Mouse (Mus musculus) large intestine, adult 2 months (tissue): Measurements from ENCODE around the gene Hmga2. TPM values are rescaled to one million over a fixed set of nuclear protein-coding genes. Genes with fewer than 3 reads are reported as not detected.
"Not testable (repeated sequence)": the region's sequence is repeated elsewhere in the genome, so short reads cannot be mapped to it uniquely, and the experiment has no call there.

Source experiments
- DNase-seq: peaks from one replicate; pipeline ENCODE4 v3.0.0-alpha.2; 2012; ENCODE audit warnings: low read depth, low spot score
- WGBS: fragments of 180-500 bp; shearing (Covaris S2); methylation state at CpG from one replicate; pipeline ENCODE4 v1.1.7; 2018; 5-methylcytosine and 5-hydroxymethylcytosine counted together
- polyA plus RNA-seq: library from polyadenylated mRNA; depleted of rRNA; stranded (reverse); fragments of >200 nt; gene quantifications from 2 replicates; pipeline ENCODE4 v1.2.3, GENCODE M21; 2012; rRNA removed

Hmga2 gene
- polyA plus RNA-seq, 1 experiment: 1.1 TPM

DNA sequence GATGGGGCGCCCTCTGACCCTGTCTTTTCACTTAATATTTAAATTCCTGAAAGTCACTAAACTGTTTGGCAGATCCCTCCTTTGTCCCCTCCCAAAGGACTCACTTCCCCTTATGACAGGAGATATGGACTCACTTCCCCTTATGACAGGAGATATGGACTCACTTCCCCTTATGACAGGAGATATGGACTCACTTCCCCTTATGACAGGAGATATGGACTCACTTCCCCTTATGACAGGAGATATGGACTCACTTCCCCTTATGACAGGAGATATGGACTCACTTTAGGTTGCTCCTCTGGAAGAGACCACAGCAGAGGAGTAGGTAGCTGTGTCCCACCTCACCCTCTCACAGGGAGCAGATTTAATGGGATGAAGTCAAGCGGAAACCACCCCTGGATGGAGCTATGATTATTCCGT lies 110.1 kb downstream of the Hmga2 start:
- not testable (repeated sequence) for DNase-seq
- 91% methylated on average over 3 of the region's 3 CpGs for WGBS

DNA sequence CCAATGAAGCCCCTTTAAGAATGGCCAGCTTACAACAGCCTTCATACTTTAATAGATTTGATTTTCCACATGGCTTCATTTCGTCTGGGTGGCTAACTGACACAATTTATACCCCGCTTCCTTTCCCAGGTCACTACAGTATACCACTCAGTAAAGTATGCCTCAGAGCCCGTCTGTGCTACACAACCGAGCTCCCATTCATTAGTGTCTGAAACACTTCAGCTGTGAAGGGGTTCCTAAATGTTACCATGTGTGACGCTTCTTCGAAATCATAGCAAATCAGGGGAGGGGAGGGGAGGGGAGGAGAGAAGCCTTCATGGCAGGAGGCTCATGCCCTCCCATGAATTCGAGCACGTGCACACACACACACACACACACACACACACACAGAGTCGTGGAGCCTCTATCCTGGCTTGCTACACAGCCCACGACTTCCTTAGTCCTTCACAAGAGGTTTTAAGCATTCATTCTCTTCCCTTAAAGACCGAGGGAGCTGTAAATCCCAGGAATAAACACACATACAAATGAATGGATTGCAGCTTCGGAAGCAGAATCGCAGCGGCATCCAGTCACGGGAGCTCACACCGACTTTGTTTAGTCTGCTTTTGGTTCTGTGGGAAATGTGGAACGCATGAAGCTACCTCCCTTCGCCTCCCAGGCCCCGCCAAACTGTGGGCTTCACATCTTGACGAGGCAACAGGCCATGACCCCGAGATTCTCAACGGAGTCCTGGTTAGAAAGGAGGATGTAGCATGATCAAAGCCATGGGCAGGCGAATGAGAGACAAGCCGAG lies 110.7 kb downstream of the Hmga2 start:
- WGBS: 63% methylated on average over 24 of the region's 24 CpGs
- no peak for DNase-seq

DNA sequence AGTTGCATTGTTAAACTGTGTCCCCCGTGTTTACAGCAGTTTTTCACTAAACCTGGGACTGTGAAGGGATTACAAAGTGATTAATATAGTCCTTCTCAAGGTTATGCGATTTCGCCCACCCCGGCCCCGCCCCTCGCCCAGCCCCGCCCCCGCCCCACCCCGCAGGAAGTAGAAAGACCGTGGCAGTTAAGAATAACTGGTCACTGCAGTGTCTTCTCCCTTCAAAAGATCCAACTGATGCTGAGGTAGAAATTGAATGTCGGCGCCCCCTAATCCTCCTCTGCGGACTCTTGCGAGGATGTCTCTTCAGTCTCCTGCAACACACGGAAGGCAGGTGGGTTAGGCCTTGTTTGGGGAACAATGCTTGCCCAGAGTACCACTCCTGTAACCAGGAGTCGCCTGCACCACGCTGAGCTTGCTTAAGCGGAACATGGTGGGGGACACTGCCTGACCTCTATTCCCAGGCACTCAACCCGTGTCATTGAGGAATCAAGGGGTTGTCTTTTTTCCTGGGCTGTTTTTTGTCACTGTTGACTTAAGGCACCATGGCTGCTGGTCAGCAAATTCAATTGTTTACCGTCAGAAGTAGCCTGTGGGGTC lies 112.2 kb downstream of the Hmga2 start:
- WGBS: 63% methylated on average over 20 of the region's 20 CpGs
- DNase-seq: no peak

DNA sequence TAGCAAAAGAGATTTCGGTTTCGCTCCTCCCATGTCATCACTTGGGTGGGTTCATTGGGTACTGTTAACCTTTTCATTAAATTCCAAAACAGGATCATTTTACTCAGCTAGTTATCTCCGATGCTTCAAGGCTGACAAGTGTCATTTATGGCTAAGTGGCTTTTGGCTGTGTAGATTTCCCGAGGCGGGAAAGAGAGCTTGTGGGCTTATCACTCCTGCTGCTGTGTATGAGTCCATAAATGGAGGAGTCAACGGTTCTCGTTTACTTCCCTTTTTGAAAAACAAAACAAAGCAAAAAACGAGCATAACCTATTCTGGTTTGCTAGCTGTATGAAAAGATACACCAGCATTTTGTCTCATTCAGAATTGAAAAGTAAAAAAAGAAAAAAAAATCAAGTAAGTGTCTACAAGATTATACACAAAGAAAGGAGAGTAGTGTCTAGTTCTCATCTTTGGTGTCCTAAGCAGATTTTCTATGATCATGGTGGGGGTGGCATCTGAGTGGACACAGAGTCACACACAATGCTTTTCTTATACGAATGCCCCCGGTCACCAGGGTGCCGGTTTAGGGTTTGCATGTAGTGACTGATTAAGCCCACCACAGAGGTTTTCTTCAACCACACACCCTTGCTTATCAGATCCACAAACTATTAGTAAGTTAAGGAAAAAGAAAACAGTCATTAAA lies 112.8 kb downstream of the Hmga2 start:
- DNase-seq: not testable (repeated sequence)
- WGBS: 87% methylated on average over 11 of the region's 11 CpGs

DNA sequence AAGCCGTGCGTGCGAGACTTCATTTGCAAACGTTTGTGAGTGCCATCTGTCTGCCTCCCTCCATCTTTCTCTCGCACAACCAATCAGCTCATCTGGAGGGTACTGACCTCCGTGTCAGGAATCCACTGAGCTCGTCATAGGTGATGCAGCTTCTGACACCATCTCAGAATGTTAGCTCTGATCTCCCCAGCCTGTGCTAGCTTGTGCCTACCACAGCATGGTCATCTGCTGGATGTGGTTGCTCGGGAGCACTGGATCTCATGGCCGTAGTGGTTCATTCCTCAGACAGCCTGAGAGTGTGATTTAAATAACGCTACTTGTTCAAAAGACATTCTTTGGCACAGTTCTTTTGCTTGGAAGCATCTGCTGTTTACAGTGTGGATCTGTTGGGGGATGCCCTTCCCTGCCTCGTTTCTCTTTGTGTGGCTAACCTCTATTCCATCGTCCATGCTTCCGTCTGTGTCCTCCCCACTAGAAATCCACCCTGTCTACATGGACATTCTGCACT lies 121.7 kb downstream of the Hmga2 start:
- 62% methylated on average over 13 of the region's 13 CpGs for WGBS
- DNase-seq: no peak

DNA sequence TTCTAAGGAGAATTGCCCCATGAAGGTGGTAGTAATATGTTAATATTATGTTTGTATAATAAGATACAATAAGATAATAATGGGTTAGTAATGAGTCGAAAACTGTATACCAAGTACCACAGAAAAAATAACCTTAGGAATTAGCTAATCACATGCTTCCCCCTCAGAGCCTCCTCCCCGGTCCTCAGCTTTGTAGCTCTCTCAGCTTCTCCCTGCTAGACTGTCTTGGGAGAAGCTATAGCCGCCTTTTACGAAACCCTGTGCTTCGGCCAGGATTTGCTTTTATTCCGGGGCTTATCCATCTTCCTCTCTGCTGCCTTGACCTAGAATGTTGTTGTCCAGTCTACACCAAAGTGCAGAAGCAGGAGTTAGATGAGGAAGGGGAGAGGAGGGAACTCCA lies 130.9 kb downstream of the Hmga2 start:
- DNase-seq: no peak
- 91% methylated on average over 6 of the region's 6 CpGs for WGBS

DNA sequence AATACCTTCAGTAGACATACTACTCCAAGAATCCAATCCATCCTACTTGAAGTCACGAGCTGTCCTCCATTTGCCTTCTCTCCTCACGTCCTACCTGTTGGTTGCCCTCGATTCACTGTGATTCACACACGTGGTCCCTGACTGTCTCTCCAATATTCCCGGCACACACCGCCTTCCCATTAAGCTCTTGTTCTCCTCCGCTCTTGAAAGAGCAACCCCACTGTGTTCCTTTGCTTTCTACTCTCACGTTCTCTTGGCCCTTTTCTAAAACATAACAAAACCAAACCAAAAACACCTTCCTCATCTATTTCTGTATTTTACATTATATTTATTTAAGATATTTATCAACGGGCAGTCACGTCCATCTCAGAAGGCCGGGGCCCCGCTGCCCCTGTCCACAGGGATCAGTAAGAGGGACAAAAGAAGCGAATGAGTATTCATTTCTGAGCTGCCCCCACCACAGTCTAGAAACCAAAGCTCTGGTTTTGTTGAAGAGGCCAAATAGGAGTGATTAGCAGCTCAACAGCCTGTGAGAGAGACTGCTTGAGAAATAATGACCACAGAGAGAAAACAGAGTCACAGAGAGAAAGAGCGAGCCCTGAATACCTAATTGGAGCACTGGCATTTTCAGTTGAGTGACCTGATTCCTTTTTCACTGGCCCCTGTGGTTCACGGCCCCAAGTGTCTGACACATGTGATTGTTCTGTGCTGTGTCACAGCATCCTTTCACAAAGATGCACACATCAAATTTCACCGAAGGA lies 131.5 kb downstream of the Hmga2 start:
- 89% methylated on average over 16 of the region's 16 CpGs for WGBS

DNA sequence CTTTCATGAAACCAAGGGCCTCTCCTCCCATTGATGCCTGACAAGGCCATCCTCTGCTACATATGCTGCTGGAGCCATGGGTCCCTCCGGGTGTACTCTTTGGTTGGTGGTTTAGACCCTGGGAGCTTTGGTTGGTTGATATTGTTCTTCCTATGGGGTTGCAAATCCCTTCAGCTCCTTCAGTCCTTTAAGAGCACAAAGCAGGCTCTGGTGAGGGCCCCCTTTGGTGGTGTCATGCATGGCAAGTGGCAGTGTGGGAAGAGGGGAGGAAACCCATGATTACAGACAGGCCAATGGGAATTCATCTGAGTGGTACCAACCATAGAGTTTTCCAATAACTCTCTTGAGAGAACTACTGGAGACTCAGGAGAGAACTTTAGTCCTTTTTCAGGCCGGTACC lies 136.4 kb downstream of the Hmga2 start:
- 95% methylated on average over 2 of the region's 2 CpGs for whole genome bisulfite sequencing

More for the DNA sequence above, 131.5 kb downstream of the Hmga2 start:
- no peak for DNase-seq

DNA sequence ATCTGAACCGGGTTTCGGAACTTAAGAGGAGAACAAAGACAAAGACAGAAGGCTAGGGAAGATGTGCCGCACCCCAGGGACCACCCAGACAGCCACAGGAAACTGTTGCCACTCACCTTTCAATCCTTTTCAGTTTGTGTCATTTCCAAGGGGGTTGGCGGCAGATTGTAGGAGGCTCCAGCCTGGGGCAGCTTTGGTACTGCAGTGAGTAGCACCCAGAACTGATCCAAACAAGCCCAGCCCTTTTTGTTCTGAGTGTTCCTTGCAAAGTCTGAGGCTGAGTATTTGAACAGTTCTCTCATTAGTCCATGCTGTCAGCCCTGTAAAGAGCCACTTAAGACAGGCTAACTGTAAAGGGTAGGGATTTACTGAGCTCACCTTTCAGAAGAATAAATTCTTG lies 136.9 kb downstream of the Hmga2 start:
- WGBS: 87% methylated on average over 4 of the region's 4 CpGs
- no peak for DNase-seq

More for the DNA sequence above, 136.4 kb downstream of the Hmga2 start:
- not testable (repeated sequence) for DNase-seq

DNA sequence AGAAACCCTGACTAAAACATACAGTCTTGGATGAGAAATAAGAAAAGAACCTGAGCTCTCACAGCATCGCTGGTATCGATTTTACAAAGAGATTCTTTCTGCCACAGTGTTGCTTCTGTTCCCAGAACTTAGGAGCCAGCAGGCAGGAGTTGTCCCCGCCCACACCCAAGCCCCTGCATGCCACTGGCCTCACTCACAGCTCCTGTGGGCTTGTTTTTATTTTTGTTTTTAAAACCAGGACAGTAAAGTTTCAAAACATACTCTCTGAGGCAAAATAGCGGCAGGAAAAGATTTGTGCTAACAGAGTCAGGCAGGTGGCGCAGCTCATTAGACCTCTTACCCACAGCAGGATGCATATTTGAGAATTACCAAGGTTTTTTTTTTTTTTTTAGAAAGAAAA lies 137.4 kb downstream of the Hmga2 start:
- 83% methylated on average over 5 of the region's 5 CpGs for WGBS

DNA sequence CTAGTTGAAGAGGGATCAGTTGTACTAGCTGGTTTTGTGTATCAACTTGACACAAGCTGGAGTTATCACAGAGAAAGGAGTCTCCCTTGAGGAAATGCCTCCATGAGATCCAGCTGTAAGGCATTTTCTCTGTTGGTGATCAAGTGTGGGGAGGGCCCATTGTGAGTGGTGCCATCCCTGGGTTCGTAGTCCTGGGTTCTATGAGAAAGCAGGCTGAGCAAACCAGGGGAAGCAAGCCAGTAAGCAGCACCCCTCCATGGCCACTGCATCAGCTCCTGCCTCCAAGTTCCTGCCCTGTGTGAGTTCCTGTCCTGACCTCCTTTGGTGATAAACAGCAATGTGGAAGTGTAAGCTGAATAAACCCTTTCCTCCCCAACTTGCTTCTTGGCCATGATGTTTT lies 137.8 kb downstream of the Hmga2 start:
- DNase-seq: not testable (repeated sequence)
- WGBS: 91% methylated on average over 1 of the region's 1 CpGs

More for the DNA sequence above, 137.4 kb downstream of the Hmga2 start:
- DNase-seq: no peak

DNA sequence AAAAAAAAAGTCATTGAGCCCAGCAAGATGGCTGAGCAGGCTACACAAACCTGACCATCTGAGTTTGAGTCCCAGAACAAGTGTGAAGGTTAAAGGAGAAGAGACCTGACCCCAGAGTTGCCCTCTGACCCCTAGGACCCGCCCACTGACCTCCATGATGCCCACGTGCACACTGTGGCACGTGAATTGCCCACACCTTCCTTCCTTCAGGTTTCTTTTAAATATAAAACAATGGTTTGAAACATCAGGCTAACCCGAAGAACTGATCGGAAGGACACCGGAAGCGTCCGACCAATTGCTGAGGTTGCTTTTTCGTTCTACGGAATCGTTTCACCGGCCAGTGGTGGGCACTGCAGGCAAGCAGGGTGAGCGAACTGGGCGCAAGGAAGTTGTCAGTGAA lies 148.3 kb downstream of the Hmga2 start:
- whole genome bisulfite sequencing: 91% methylated on average over 14 of the region's 14 CpGs
- DNase-seq: no peak

DNA sequence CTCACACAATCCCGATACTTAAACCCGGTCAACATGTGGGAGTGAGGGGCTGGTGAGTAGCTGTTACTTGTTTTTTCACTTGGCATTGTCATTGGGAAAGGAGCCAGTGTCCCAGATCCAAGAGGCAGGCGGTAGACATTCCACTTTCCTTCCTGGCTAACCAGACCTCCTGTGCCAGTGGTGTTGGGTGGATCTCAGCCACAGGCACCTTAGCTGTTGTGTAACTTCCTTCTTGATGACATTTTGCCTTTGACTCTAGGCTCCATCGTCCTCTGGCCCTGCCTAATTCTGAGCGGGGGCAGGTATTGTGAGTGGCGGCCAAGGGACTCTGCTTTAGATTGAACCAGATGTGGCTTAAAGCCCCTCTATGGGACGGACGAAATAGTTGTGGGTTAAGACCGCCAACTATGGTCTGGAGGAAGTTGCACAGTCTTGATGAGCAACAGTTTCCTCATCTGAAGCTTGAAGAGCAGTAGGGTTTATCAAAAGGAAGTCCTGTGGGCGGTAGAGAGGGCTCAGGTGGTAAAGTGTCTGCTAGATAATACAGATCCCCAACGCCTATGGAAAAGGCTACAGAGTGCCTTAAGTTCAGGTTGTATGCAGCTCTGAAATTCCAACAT lies 152.6 kb downstream of the Hmga2 start:
- no peak for DNase-seq
- 82% methylated on average over 11 of the region's 11 CpGs for WGBS

DNA sequence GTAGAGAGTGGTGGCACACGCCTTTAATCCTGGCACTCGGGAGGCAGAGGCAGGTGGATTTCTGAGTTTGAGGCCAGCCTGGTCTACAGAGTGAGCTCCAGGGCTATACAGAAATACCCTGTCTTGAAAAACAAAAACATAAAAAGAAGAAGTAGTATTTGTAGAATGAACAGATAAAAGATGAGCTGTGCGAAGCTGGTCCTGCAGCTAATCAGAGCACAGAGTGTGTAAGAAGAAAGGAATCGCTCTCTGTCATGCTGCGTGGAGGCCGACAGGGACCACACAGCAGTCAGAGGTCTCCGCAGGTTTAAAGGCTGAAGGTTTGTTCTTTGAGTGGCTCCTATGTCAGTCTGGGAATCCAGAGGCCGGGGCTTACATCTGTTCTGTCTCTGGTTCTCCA lies 153.5 kb downstream of the Hmga2 start:
- WGBS: 91% methylated on average over 8 of the region's 8 CpGs
- DNase-seq: no peak

DNA sequence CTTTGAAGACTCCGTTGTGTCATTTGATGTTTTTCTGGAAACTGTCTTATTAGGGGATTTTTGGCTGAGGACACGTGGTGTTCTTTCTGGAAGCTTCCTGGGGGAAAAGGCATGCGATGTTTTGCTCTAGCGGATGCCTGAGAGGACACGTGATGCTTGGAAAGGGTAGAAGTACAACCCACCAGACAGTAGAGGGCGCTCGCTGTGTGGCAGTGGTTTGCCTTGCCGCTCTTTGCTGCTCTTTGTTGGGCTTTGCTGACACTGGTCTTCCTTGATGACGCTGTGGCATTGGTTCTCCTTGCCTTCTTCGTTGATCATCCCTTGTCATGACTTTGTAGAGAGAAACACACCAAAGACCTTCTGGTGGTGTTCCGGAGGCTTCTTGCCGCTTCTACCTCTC lies 156.7 kb downstream of the Hmga2 start:
- no peak for DNase-seq
- 94% methylated on average over 12 of the region's 12 CpGs for WGBS

Other genes starting within 250 kb of the Hmga2 start
- 4.9 and 6.4 TPM in 2 replicates for gene Llph, start 249.4 kb downstream of the Hmga2 start, polyA plus RNA-seq